Mouse (Mus musculus) liver, embryonic 11.5 days (tissue): ENCODE measurements around the gene Trim65. TPM values are rescaled to one million over a fixed set of nuclear protein-coding genes. Genes with fewer than 3 reads are reported as not detected.

ENCODE experiments used
- ATAC-seq: fragments of 200-750 bp; cut with Nextera tagmentation; replicated peaks from 2 replicates; pipeline ENCODE4 v1.8.0; 2017; ENCODE audit warnings: moderate number of reproducible peaks, mild to moderate bottlenecking, moderate TSS enrichment, moderate library complexity; ENCODE audit not compliant: low FRiP score
- DNase-seq: peaks from one replicate; pipeline ENCODE4 v3.0.0-alpha.2; 2017; ENCODE audit warnings: low spot score
- H3K27ac ChIP-seq: fragments of 300-500 bp; sonication (generic); 2 replicates; pipeline ENCODE4 v1.5.1; 2014; ENCODE audit warnings: mild to moderate bottlenecking, low read depth, low read length, control low read depth
- H3K27me3 ChIP-seq: fragments of 300-500 bp; sonication (generic); replicated peaks from 2 replicates; pipeline ENCODE4 v1.6.1; 2014; ENCODE audit warnings: low read length, mixed read lengths; ENCODE audit not compliant: control insufficient read depth, insufficient read depth
- H3K36me3 ChIP-seq: fragments of 300-500 bp; sonication (generic); 2 replicates; pipeline ENCODE4 v1.6.1; 2014; ENCODE audit warnings: mild to moderate bottlenecking, low read length, moderate library complexity, mixed read lengths; ENCODE audit not compliant: control insufficient read depth, insufficient read depth
- H3K4me1 ChIP-seq: fragments of 300-500 bp; sonication (generic); replicated peaks from 2 replicates; pipeline ENCODE4 v1.6.1; 2014; ENCODE audit warnings: low read length, mixed read lengths; ENCODE audit not compliant: control insufficient read depth, insufficient read depth
- H3K4me2 ChIP-seq: fragments of 300-500 bp; sonication (generic); 2 replicates; pipeline ENCODE4 v1.6.1; 2014; ENCODE audit warnings: mild to moderate bottlenecking, control low read depth, moderate library complexity
- H3K4me3 ChIP-seq: fragments of 300-500 bp; sonication (generic); 2 replicates; pipeline ENCODE4 v1.5.1; 2014; ENCODE audit warnings: low read depth, low read length, control low read depth
- H3K9ac ChIP-seq: fragments of 300-500 bp; sonication (generic); 2 replicates; pipeline ENCODE4 v1.6.1; 2014; ENCODE audit warnings: low read depth, low read length, control low read depth
- H3K9me3 ChIP-seq: fragments of 300-500 bp; sonication (generic); 2 replicates; pipeline ENCODE4 v1.6.1; 2016; ENCODE audit warnings: low read length, inconsistent platforms, mixed read lengths; ENCODE audit not compliant: control insufficient read depth
- WGBS: fragments of 180-500 bp; shearing (Covaris S2); extraction: QIAGEN DNeasy Blood & Tissue Kit; methylation state at CpG from one replicate; pipeline ENCODE4 v1.1.7; 2014; 5-methylcytosine and 5-hydroxymethylcytosine counted together
- polyA plus RNA-seq: library from polyadenylated mRNA; unstranded; fragments of >200 nt; fragmentation: Nextera tagmentation; extraction: Ambion mirVana; gene quantifications from 2 replicates; pipeline ENCODE4 v1.2.1, GENCODE M21; 2014

Gene Trim65
- polyA plus RNA-seq, 1 experiment from 2014 or later, result 3.5 TPM

DNA sequence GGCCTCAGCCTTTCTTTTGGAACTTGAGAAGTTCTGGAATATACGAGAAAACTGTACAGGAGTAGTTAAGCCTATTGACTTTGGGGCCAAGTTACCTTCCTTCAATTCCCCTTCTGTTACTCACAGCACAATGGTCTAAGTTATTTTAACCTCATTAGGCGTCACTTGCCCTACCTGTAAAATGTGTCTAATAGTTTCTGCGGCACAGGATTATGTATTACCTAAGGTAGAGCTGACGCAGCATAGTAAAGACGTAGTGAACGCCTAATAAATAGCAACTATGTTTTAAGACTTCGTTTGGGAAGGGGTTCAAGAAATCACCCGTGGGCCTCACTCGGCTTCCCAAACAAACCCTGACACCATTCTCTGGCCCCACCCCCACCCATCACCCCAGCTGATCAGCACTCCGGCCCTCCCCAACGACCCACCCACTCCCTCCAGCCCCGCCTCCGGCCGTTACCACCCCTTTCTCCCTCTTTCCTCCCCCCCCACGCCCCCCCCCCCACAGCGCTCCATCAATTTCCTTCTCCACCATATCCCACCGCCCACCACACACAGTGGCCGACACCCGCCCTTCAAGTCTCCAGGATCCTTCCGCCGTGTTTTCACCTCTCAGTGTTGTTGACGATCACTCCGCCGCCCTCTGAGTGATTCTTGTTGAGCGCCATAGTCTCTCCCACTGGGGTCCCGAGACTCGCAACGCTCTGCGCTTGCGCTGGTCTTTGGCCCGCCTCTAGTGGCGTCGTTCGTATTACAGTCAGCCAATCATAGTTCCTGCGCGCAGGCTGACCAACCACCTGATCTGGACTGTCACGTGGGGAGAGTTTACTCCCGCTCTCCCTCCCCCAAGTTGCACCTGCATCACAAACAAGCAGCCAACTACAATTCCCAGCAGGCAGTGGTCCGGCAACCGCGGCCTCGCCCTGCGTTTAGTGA lies 44.4 kb downstream of the Trim65 start, which contains the start of gene Wbp2:
Gene Wbp2, minus strand, starts transcription at position 738 of the 936 bp plus-strand sequence.
- Histone ChIP-seq H3K9ac (peak within 1 kb of the TSS; percentile 79), H3K4me3 (peak within 1 kb of the TSS; percentile 61), H3K4me1 (peaks cover 38% of the 10 kb centered on the region), H3K27me3 (no peaks in the 10 kb centered on the region), H3K4me2 (peak within 1 kb of the TSS; percentile 88), H3K9me3 (no peaks in the 10 kb centered on the region), H3K36me3 (peaks cover 17% of the 10 kb centered on the region), H3K27ac (peak within 1 kb of the TSS; percentile 81)
- DNase-seq (peak; percentile 91), ATAC-seq (peak; percentile 90)
- WGBS, result 6% methylated on average over 40 of the region's 43 CpGs

DNA sequence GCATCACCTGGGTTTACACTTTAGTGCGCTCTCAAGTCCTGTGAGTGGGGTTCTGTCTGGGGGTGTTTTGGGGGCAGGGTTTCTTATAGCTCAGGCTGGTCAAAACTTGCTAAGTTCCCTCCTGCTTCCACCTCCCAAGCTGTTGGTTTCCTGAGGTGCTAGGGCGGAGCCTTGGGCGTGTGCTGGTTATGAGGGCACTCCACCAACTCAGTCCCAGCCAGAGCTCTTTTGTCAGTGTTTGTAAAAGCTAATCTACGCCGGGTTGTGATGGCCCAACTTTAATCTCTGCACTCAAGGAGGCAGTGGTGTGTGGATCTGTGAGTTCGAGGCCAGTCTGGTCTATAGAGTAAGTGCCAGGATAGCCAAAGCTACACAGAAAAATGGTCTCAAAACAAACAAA lies 46.8 kb downstream of the Trim65 start:
- no peak overlapping the region for H3K9ac ChIP-seq
- H3K27me3 ChIP-seq, result no peaks in the 10 kb centered on the region
- H3K27ac ChIP-seq, result peak overlapping the region; percentile 60
- peaks cover 52% of the 10 kb centered on the region for H3K4me1 ChIP-seq
- no peak overlapping the region for H3K4me2 ChIP-seq
- peaks cover 28% of the 10 kb centered on the region for H3K36me3 ChIP-seq
- DNase-seq (no peak), ATAC-seq (no peak)
- no peak overlapping the region for H3K4me3 ChIP-seq
- H3K9me3 ChIP-seq, result no peaks in the 10 kb centered on the region
- 66% methylated on average over 6 of the region's 6 CpGs for WGBS

DNA sequence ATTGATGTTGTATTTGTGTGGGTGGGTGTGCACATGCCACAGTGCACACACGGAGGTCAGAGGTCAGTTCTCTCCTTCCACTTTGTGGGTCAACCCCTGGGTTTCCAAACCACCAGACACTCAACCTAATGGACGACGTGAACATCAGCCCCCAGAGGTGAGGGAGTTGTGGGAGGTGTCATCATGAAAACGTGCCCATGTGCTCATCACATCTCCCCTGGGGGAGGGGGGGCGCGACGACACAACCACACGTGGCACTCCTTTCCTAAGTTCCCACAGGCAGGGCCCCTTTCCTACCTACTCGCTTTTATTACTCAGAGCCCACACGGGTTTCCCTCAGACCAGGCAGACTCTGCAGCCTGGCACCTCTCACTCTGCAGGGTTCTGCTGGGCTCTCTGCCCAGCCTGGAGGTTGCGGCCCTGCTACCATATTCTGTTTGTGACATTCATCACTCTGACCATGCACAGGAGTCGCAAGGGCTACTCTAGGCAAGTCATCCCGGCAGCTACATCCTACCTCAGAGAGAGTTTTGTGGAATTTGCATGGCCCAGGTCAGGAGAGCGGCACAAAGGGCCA lies 47.7 kb downstream of the Trim65 start:
- ATAC-seq (no peak), DNase-seq (no peak)
- no peak overlapping the region for H3K9ac ChIP-seq
- H3K4me3 ChIP-seq, result no peak overlapping the region
- H3K36me3 ChIP-seq, result peaks cover 33% of the 10 kb centered on the region
- no peak overlapping the region for H3K27ac ChIP-seq
- no peaks in the 10 kb centered on the region for H3K9me3 ChIP-seq
- 90% methylated on average over 14 of the region's 14 CpGs for WGBS
- no peak overlapping the region for H3K4me2 ChIP-seq
- no peaks in the 10 kb centered on the region for H3K27me3 ChIP-seq
- peaks cover 56% of the 10 kb centered on the region for H3K4me1 ChIP-seq

DNA sequence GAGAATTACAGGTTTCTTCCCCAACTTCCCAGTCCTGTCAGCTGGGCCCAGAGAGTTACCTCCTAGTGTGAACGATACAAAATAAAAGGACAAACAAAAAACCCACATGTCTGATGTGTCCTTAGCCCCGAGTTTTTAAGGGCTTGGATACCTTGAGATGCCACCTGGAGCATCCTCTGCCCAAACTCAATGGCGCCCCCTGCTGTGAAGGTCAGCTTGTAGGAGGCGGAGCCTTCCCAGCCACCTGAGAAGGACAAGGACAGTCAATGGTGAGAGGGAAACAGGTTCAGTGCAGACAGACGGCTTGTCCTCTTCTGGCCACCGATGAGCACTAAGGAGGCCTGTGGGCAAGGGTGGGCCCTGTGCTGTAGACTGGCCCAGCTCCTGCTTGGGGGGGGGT lies 49.8 kb downstream of the Trim65 start:
- peaks cover 65% of the 10 kb centered on the region for H3K4me1 ChIP-seq
- H3K4me2 ChIP-seq, result no peak overlapping the region
- WGBS, result 71% methylated on average over 6 of the region's 6 CpGs
- peaks cover 33% of the 10 kb centered on the region for H3K36me3 ChIP-seq
- ATAC-seq (no peak), DNase-seq (no peak)
- H3K27ac ChIP-seq, result no peak overlapping the region
- no peak overlapping the region for H3K9ac ChIP-seq
- H3K27me3 ChIP-seq, result no peaks in the 10 kb centered on the region
- H3K4me3 ChIP-seq, result no peak overlapping the region
- no peaks in the 10 kb centered on the region for H3K9me3 ChIP-seq

DNA sequence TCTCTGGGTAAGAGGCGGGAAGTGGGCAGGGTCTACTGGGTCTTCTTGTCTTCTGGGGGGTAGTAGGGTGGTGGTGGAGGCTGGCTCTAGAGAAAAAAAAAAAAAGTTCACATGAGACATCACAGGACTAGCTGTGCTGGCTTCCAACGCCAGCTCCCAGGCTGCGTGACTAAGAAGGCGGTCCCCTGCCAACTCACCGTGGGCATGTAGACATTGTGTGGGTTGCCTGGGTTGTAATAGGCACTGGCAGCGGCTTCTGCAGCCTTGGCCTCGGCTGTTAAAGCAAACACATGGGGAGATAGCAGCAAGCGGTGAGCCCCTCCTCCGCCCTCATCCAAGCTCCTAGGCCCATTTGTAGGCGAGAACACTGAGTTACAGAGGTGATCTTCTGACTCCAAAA lies 51.4 kb downstream of the Trim65 start:
- WGBS, result 69% methylated on average over 10 of the region's 10 CpGs
- no peaks in the 10 kb centered on the region for H3K9me3 ChIP-seq
- H3K27ac ChIP-seq, result peak overlapping the region; percentile 79; the same call in 1 of the 2 replicates
- H3K36me3 ChIP-seq, result peaks cover 33% of the 10 kb centered on the region
- H3K9ac ChIP-seq, result no peak overlapping the region
- H3K27me3 ChIP-seq, result no peaks in the 10 kb centered on the region
- no peak for DNase-seq
- H3K4me3 ChIP-seq, result no peak overlapping the region
- H3K4me2 ChIP-seq, result peak overlapping the region; percentile 19; the same call in 1 of the 2 replicates
- peaks cover 55% of the 10 kb centered on the region for H3K4me1 ChIP-seq
- no peak for ATAC-seq

DNA sequence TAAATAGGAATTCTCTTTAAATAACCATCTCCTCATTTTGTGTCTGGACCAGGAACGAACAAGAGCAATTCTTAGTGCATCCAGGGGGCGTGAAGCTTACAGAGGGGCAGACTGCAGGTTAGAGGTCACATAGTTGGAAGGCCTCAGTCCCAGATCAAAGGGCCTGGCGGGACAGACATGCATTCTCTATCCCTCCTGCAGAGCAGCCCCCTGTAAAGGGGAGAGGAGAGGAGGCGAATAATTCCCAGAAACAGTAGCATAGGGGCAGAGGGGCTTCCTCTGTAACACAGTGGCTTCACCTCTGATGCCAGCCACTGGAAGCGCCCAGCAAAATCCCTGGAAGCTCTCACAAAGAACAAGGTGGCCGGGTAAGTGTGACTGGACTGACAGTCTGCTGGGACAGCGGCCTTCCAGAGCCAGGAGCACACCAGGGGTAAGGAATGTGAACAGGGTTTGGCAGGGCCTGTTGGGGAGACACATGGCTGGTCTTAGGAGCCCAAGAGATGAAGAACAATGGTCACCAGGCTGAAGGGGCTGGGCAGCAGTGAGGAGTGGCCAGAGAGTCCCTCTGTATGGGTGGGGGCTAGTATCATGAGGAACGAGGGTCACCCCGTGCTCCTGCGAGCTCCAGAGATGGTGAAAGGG lies 52.1 kb downstream of the Trim65 start:
- DNase-seq (no peak), ATAC-seq (no peak)
- Histone ChIP-seq H3K9ac (peak overlapping the region; percentile 51; the same call in 1 of the 2 replicates), H3K27me3 (no peaks in the 10 kb centered on the region), H3K4me1 (peaks cover 54% of the 10 kb centered on the region), H3K9me3 (no peaks in the 10 kb centered on the region), H3K4me2 (peak overlapping the region; percentile 96), H3K36me3 (peaks cover 31% of the 10 kb centered on the region), H3K27ac (peak overlapping the region; percentile 79; the same call in 1 of the 2 replicates), H3K4me3 (peak overlapping the region; percentile 25)
- 50% methylated on average over 10 of the region's 10 CpGs for WGBS

DNA sequence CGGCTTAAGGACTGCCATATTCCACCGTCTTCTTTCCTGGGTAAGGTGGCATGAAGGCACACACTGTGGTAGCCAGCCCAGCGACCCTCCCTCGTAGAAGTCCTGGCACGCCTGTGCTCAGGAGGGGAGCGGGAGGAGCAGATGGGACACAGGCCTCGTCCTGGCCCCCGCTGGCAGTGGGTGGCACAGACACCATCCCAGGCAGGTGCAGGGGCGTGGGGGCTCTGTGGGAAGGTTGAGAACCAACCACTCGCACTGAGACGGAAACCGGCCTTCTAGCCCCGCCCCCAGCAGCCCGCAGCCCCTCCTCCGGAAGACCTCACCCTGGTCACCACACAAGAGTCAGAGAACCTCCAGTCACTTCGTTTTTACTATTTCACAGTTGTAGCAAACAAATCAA lies 52.7 kb downstream of the Trim65 start:
- Histone ChIP-seq H3K36me3 (peaks cover 26% of the 10 kb centered on the region), H3K9me3 (no peaks in the 10 kb centered on the region), H3K4me1 (peaks cover 55% of the 10 kb centered on the region), H3K9ac (peak overlapping the region; percentile 94), H3K4me3 (peak overlapping the region; percentile 68), H3K27ac (peak overlapping the region; percentile 100), H3K27me3 (no peaks in the 10 kb centered on the region), H3K4me2 (peak overlapping the region; percentile 96)
- DNase-seq (peak; percentile 73), ATAC-seq (peak; percentile 37)
- WGBS, result 8% methylated on average over 16 of the region's 16 CpGs

DNA sequence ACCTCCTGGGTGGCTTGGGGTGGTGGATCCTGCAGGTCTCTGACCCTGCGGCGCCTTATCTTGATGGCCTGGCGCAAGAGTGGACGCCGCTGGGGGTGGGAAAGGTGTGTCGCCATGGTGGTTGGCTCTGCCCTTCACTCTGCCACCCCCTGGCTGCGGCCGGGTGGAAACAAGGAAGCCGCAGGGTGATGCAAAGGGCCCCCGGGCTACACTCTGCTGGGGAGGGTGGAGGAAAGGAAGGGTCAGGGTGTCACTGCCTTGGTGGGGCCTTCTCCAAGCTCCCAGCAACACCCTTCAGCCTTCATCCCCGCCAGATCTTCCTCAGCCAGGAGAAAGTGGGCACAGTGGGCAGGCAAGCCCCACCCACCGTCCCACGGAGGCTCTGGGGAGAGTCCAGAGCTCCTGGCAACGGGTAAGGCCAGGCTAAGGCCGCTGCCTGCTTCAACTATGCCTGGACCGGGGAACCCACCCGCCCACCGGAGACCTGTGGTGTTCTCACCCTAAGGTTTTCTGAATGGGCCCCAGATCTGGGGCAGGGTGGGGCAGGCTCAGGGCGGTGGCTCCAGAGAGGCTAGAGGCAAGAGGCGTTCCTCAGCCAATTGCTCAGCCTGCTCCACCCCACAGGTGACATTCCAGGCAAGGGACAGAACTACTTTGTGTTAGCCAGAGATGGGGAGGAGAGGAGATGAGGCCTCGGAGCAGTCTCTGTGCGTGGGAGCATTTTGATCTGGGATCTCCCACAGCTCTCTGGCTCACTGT lies 53.3 kb downstream of the Trim65 start, which contains the start of gene Unc13d:
Gene Unc13d, minus strand, starts transcription at position 516 of the 759 bp plus-strand sequence.
- whole genome bisulfite sequencing, result 32% methylated on average over 22 of the region's 22 CpGs
- peak within 1 kb of the TSS; percentile 68 for H3K4me3 ChIP-seq
- peak within 1 kb of the TSS; percentile 96 for H3K4me2 ChIP-seq
- ATAC-seq (peak; percentile 83), DNase-seq (peak; percentile 71)
- H3K9me3 ChIP-seq, result no peaks in the 10 kb centered on the region
- peak within 1 kb of the TSS; percentile 94 for H3K9ac ChIP-seq
- H3K36me3 ChIP-seq, result peaks cover 25% of the 10 kb centered on the region
- H3K27ac ChIP-seq, result peak within 1 kb of the TSS; percentile 100
- H3K4me1 ChIP-seq, result peaks cover 56% of the 10 kb centered on the region
- no peaks in the 10 kb centered on the region for H3K27me3 ChIP-seq
